Mouse (Mus musculus): ENCODE measurements around the gene Gm12695. TPM values are rescaled to one million over a fixed set of nuclear protein-coding genes. Genes with fewer than 3 reads are reported as not detected.

Gene Gm12695
- polyA plus RNA-seq, 1 experiment from 2014 or later, result not detected

DNA sequence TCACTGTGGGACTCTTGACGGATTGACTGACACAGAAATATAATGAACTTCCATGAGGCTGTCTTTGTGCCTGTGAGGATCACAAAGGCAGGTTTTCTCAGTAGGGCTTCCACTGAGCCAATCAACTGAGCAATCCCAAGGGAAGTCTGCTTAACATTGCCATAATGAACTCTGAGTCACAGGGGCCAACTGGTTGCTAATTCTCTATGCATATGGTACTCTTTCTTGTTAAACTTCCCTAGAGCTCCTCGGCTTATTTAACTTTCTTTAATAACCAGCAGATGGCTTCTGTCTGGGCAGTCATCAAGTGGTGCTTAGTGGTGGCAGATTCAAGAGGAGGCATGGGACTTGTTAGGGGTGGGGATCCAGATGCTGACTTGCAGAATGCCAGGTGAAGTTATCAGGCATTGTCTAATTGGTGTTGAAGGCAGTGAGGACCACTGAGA is 97.6 kb downstream of the Gm12695 start:
- no peaks in the 10 kb centered on the region for H3K27me3 ChIP-seq
- H3K9ac ChIP-seq, result no peak overlapping the region
- H3K9me3 ChIP-seq (replicated peaks), result no peaks in the 10 kb centered on the region
- ATAC-seq (replicated peaks; ENCODE audit: low FRiP score), result no peak
- no peak overlapping the region for H3K4me3 ChIP-seq (replicated peaks)
- no peak overlapping the region for H3K4me2 ChIP-seq
- 77% methylated on average over 2 of the region's 2 CpGs for WGBS
- no peak overlapping the region for H3K27ac ChIP-seq
- H3K36me3 ChIP-seq, result no peaks in the 10 kb centered on the region
- H3K4me1 ChIP-seq, result no peaks in the 10 kb centered on the region

GRCm38 (mm10) chr4:96683474-96683873 is 101.5 kb downstream of the Gm12695 start:
- H3K4me3 ChIP-seq (replicated peaks), result no peak overlapping the region
- no peak overlapping the region for H3K27ac ChIP-seq
- no peak for ATAC-seq (replicated peaks; ENCODE audit: low FRiP score)
- no peaks in the 10 kb centered on the region for H3K4me1 ChIP-seq
- no peaks in the 10 kb centered on the region for H3K36me3 ChIP-seq
- no peaks in the 10 kb centered on the region for H3K9me3 ChIP-seq (replicated peaks)
- no peaks in the 10 kb centered on the region for H3K27me3 ChIP-seq
- H3K9ac ChIP-seq, result no peak overlapping the region
- no peak overlapping the region for H3K4me2 ChIP-seq
- WGBS, result 40% methylated on average over 2 of the region's 2 CpGs

DNA sequence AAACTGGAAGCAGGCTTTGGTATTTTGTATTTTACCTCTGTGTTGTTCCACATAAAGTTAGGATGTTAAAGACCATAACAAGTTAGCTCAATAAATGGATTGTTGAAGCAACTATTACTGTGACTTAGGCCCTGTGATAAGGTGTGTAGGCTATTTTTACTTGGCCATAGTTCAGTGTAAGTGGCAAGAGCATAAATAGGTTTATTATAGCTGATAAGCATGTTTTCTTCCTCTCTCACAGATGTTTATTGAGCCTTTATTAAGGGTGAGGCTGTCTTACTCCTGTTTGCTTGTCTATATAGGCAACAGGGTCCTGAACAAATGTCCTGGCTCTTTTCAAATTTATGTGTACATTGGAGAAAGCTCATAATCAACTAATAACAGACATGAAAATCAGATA is 104.0 kb downstream of the Gm12695 start:
- Histone ChIP-seq H3K4me2 (no peak overlapping the region), H3K9ac (no peak overlapping the region), H3K27ac (no peak overlapping the region), H3K36me3 (no peaks in the 10 kb centered on the region), H3K9me3 (replicated peaks) (no peaks in the 10 kb centered on the region), H3K27me3 (no peaks in the 10 kb centered on the region), H3K4me3 (replicated peaks) (no peak overlapping the region), H3K4me1 (no peaks in the 10 kb centered on the region)
- no peak for ATAC-seq (replicated peaks; ENCODE audit: low FRiP score)

DNA sequence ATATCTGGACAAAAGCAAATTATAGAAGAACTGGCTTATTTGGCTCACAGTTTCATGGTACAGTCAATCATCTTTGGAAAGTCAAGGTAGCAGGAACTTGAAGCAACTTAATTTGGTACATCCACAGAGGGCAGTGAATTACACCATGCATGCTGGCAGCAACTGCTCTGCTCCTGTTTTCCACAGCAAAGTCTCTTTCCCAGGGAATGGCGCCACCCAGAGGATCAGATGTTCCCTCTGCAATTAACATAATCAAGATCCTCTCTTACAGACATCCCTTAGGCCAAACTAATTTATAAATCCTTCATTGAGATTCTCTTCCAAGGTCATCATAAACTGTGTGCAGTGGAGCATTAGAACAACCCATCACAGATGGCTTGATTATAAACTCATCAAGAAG is 104.8 kb downstream of the Gm12695 start:
- ATAC-seq (replicated peaks; ENCODE audit: low FRiP score), result no peak
- H3K27me3 ChIP-seq, result no peaks in the 10 kb centered on the region

More for the DNA sequence above, 104.8 kb downstream of the Gm12695 start:
- WGBS, result 21% methylated on average over 1 of the region's 1 CpGs
- H3K27ac ChIP-seq, result no peak overlapping the region
- no peak overlapping the region for H3K4me3 ChIP-seq (replicated peaks)
- no peak overlapping the region for H3K4me2 ChIP-seq
- no peak overlapping the region for H3K9ac ChIP-seq
- H3K36me3 ChIP-seq, result no peaks in the 10 kb centered on the region
- H3K4me1 ChIP-seq, result no peaks in the 10 kb centered on the region
- no peaks in the 10 kb centered on the region for H3K9me3 ChIP-seq (replicated peaks)

Other genes starting within 250 kb of the Gm12695 start
- gene Cyp2j6, start 231.5 kb downstream of the Gm12695 start, polyA plus RNA-seq (2015; fragmentation: Nextera tagmentation; extraction: Ambion mirVana), result 12.6 and 13.4 TPM in 2 replicates
- gene Cyp2j9, start 193.6 kb downstream of the Gm12695 start, polyA plus RNA-seq (2015; fragmentation: Nextera tagmentation; extraction: Ambion mirVana), result 3.0 and 3.5 TPM in 2 replicates
- gene Cyp2j5, start 121.0 kb downstream of the Gm12695 start, polyA plus RNA-seq (2015; fragmentation: Nextera tagmentation; extraction: Ambion mirVana), result 7.8 and 9.2 TPM in 2 replicates